Mouse (Mus musculus) CH12.LX (cell line): ENCODE data around the gene Smchd1.
"Not testable (repeated sequence)": the region's sequence is repeated elsewhere in the genome, so short reads cannot be mapped to it uniquely, and the experiment has no call there.

Experiments
- CTCF ChIP-seq, 2 experiments: IDR thresholded peaks in 1 of 2; conservative IDR thresholded peaks in 1 of 2; 2 replicates each; pipeline ENCODE4 v1.5.1; 2011 to 2012; ENCODE audit warnings: low read depth in 2 of 2, low read length in 2 of 2, improper control_type of control experiment in 1 of 2, inconsistent platforms in 1 of 2, mild to moderate bottlenecking in 1 of 2, moderate library complexity in 1 of 2
- POLR2A ChIP-seq: IDR thresholded peaks from 2 replicates; pipeline ENCODE4 v1.6.1; 2011; ENCODE audit warnings: low read depth, mild to moderate bottlenecking, improper control_type of control experiment, low read length

DNA sequence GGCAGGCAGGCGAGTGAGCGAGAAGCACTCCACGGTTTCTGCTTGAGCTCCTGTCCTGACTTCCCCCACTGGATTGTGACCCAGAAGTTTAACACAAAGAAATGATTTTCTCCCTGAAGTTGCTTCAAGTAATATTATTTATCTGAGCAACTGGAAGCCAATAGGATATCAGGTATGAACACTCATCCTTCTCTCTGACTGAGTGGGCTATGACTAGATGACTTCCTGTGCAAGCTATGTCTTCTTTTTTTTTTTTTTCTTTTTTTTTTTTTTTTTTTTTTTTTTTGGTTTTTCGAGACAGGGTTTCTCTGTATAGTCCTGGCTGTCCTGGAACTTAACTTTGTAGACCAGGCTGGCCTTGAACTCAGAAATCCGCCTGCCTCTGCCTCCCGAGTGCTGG is 17.8 kb downstream of the Smchd1 start:
- not testable (repeated sequence) for TF ChIP-seq CTCF (conservative IDR thresholded peaks at IDR 0.05 in 1 of 2, IDR thresholded peaks at IDR 0.05 in 1 of 2; ENCODE audit: low read depth in 2 of 2, low read length in 2 of 2); POLR2A
